Mouse (Mus musculus): ENCODE measurements around the gene Peli2. TPM values are rescaled to one million over a fixed set of nuclear protein-coding genes. Genes with fewer than 3 reads are reported as not detected.

Gene Peli2
- polyA plus RNA-seq, 1 experiment from 2014 or later, result 6.3 TPM

- under 1% methylated on average over 32 of the region's 32 CpGs for WGBS
- H3K4me1 ChIP-seq (ENCODE audit: control insufficient read depth, insufficient read depth, low read length), result peaks cover 30% of the 10 kb centered on the region
- peak overlapping the region; percentile 78 for H3K9ac ChIP-seq (ENCODE audit: low read length)
- H3K27me3 ChIP-seq (ENCODE audit: control insufficient read depth, insufficient read depth, low read length), result peaks cover under 1% of the 10 kb centered on the region; the same call in 1 of the 2 replicates
- peak; percentile 12; the same call in 1 of the 2 replicates for ATAC-seq (ENCODE audit: insufficient read depth, low FRiP score)
- peak overlapping the region; percentile 85 for H3K27ac ChIP-seq (ENCODE audit: low read length)
- peak overlapping the region; percentile 84 for H3K4me3 ChIP-seq (replicated peaks; ENCODE audit: low read length)
- peak overlapping the region; percentile 73 for H3K4me2 ChIP-seq (ENCODE audit: low read depth, low read length)
- no peaks in the 10 kb centered on the region for H3K36me3 ChIP-seq (ENCODE audit: control insufficient read depth, insufficient read depth, low read length)
- no peaks in the 10 kb centered on the region for H3K9me3 ChIP-seq (replicated peaks; ENCODE audit: control insufficient read depth, low read length)
Observed at GRCm38 (mm10) chr14:48121529-48122517, 1.2 kb downstream of the Peli2 start.

GRCm38 (mm10) chr14:48124011-48124410, 3.4 kb downstream of the Peli2 start:
- Histone ChIP-seq H3K27ac (ENCODE audit: low read length) (no peak overlapping the region), H3K9ac (ENCODE audit: low read length) (no peak overlapping the region), H3K4me1 (ENCODE audit: control insufficient read depth, insufficient read depth, low read length) (peaks cover 26% of the 10 kb centered on the region), H3K9me3 (replicated peaks; ENCODE audit: control insufficient read depth, low read length) (no peaks in the 10 kb centered on the region), H3K4me3 (replicated peaks; ENCODE audit: low read length) (no peak overlapping the region), H3K4me2 (ENCODE audit: low read depth, low read length) (no peak overlapping the region), H3K27me3 (ENCODE audit: control insufficient read depth, insufficient read depth, low read length) (no peaks in the 10 kb centered on the region), H3K36me3 (ENCODE audit: control insufficient read depth, insufficient read depth, low read length) (no peaks in the 10 kb centered on the region)
- 70% methylated on average over 5 of the region's 5 CpGs for WGBS
- no peak for ATAC-seq (ENCODE audit: insufficient read depth, low FRiP score)

DNA sequence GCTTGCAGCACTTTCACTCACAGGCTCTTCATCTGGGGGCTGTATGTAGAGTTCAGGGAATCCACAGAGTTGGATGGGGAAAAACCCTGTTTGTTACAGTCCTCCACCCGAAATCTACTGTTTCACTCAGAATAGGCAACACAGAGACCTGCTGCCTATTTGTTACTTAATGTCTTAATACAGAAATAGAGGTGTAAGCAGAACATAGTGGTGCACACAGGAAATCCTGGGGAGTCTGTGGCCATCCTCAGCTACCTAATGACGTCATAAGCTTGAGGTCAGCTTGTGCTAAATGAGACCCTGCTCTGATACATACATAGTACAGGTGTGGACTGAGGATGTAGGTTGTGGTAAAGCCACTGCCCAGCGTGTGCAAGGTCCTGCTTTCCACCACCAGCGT, 4.2 kb downstream of the Peli2 start:
- no peaks in the 10 kb centered on the region for H3K36me3 ChIP-seq (ENCODE audit: control insufficient read depth, insufficient read depth, low read length)
- peaks cover 24% of the 10 kb centered on the region for H3K4me1 ChIP-seq (ENCODE audit: control insufficient read depth, insufficient read depth, low read length)
- WGBS, result 54% methylated on average over 4 of the region's 4 CpGs
- ATAC-seq (ENCODE audit: insufficient read depth, low FRiP score), result no peak
- no peak overlapping the region for H3K4me2 ChIP-seq (ENCODE audit: low read depth, low read length)
- no peak overlapping the region for H3K4me3 ChIP-seq (replicated peaks; ENCODE audit: low read length)
- H3K9me3 ChIP-seq (replicated peaks; ENCODE audit: control insufficient read depth, low read length), result no peaks in the 10 kb centered on the region
- no peak overlapping the region for H3K9ac ChIP-seq (ENCODE audit: low read length)
- no peaks in the 10 kb centered on the region for H3K27me3 ChIP-seq (ENCODE audit: control insufficient read depth, insufficient read depth, low read length)
- H3K27ac ChIP-seq (ENCODE audit: low read length), result no peak overlapping the region

DNA sequence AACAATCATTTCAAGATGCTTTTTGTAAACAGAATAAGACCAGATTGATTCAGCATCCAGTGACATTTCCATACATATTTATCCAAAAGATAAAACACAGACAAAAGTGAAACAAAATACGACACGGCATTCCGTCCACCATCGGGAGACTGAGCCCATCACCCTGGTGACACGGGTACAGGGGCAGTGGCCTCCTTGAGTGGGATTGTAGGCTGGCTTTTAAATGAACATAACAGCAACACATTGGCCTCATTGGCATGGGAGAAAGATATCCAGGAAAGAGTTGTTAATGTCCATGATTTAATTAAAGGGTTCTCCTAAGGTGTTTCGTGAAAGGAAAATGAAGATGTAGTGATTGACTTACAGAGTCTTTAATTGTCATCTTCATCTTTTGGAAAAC, 5.3 kb downstream of the Peli2 start:
- Histone ChIP-seq H3K9ac (ENCODE audit: low read length) (no peak overlapping the region), H3K4me3 (replicated peaks; ENCODE audit: low read length) (no peak overlapping the region), H3K9me3 (replicated peaks; ENCODE audit: control insufficient read depth, low read length) (no peaks in the 10 kb centered on the region), H3K27me3 (ENCODE audit: control insufficient read depth, insufficient read depth, low read length) (no peaks in the 10 kb centered on the region), H3K36me3 (ENCODE audit: control insufficient read depth, insufficient read depth, low read length) (no peaks in the 10 kb centered on the region), H3K4me2 (ENCODE audit: low read depth, low read length) (no peak overlapping the region), H3K4me1 (ENCODE audit: control insufficient read depth, insufficient read depth, low read length) (peaks cover 25% of the 10 kb centered on the region), H3K27ac (ENCODE audit: low read length) (no peak overlapping the region)
- WGBS, result 84% methylated on average over 6 of the region's 6 CpGs
- no peak for ATAC-seq (ENCODE audit: insufficient read depth, low FRiP score)

DNA sequence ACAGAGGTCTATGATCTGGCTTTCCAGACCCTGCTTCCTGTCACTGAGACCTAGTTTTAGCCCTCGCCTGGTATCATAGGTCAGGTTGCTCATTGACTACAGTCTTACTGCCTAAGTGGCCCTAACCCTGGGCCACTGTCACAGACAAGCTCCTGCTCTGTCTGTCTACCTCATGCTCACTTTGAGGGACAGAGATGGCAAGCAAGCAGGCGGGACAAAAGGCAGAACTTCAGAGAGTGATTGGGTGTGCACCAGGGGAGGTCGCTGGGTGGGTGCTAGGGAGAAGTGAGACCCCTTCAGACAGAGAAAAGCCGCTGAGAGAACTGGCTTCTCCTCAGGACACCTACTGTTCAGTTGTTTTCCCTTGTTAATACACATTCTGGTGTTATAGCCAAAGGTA, 6.3 kb downstream of the Peli2 start:
- no peak for ATAC-seq (ENCODE audit: insufficient read depth, low FRiP score)
- peaks cover 34% of the 10 kb centered on the region for H3K4me1 ChIP-seq (ENCODE audit: control insufficient read depth, insufficient read depth, low read length)
- no peaks in the 10 kb centered on the region for H3K27me3 ChIP-seq (ENCODE audit: control insufficient read depth, insufficient read depth, low read length)
- 81% methylated on average over 4 of the region's 4 CpGs for WGBS
- H3K9ac ChIP-seq (ENCODE audit: low read length), result no peak overlapping the region
- no peak overlapping the region for H3K27ac ChIP-seq (ENCODE audit: low read length)
- no peaks in the 10 kb centered on the region for H3K9me3 ChIP-seq (replicated peaks; ENCODE audit: control insufficient read depth, low read length)
- H3K4me2 ChIP-seq (ENCODE audit: low read depth, low read length), result no peak overlapping the region
- H3K36me3 ChIP-seq (ENCODE audit: control insufficient read depth, insufficient read depth, low read length), result no peaks in the 10 kb centered on the region
- H3K4me3 ChIP-seq (replicated peaks; ENCODE audit: low read length), result no peak overlapping the region

DNA sequence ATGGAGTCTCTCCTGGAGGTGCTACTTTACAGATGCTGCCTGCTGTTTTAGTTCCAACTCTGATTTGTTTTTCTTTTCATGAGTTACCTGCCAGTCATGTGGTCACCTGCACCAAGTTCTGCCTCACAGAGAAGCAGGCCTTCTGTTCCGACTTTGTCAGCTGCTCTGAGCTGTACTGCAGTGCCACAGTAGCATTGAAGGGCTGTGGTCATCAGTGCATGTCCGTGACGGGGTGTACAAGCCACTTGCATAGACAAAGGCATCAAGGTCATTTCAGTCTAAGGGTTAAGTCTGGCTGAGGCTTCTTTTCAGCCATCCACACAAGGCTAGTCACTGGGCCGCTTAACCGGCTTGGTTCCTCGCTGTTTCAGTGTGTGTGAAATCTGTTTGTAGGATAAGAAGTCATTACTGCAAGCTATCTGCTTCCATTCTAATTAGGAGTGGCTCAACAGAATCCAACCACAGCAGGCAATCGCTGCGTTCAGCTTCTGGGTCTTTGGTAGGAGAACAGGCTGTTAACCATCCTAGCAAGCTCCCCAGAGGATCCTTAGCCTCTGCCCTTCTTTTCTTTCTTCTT, 7.1 kb downstream of the Peli2 start:
- Histone ChIP-seq H3K27me3 (ENCODE audit: control insufficient read depth, insufficient read depth, low read length) (no peaks in the 10 kb centered on the region), H3K9ac (ENCODE audit: low read length) (no peak overlapping the region), H3K4me2 (ENCODE audit: low read depth, low read length) (no peak overlapping the region), H3K9me3 (replicated peaks; ENCODE audit: control insufficient read depth, low read length) (no peaks in the 10 kb centered on the region), H3K27ac (ENCODE audit: low read length) (no peak overlapping the region), H3K36me3 (ENCODE audit: control insufficient read depth, insufficient read depth, low read length) (no peaks in the 10 kb centered on the region), H3K4me3 (replicated peaks; ENCODE audit: low read length) (no peak overlapping the region), H3K4me1 (ENCODE audit: control insufficient read depth, insufficient read depth, low read length) (peaks cover 39% of the 10 kb centered on the region)
- ATAC-seq (ENCODE audit: insufficient read depth, low FRiP score), result no peak
- WGBS, result 85% methylated on average over 8 of the region's 8 CpGs

GRCm38 (mm10) chr14:48128701-48129100, 8.1 kb downstream of the Peli2 start:
- 92% methylated on average over 5 of the region's 5 CpGs for WGBS
- ATAC-seq (ENCODE audit: insufficient read depth, low FRiP score), result no peak

GRCm38 (mm10) chr14:48130021-48130420, 9.4 kb downstream of the Peli2 start:
- no peak for ATAC-seq (ENCODE audit: insufficient read depth, low FRiP score)
- no peaks in the 10 kb centered on the region for H3K9me3 ChIP-seq (replicated peaks; ENCODE audit: control insufficient read depth, low read length)
- WGBS, result 74% methylated on average over 6 of the region's 6 CpGs
- no peak overlapping the region for H3K9ac ChIP-seq (ENCODE audit: low read length)
- H3K4me3 ChIP-seq (replicated peaks; ENCODE audit: low read length), result no peak overlapping the region
- peaks cover 43% of the 10 kb centered on the region for H3K4me1 ChIP-seq (ENCODE audit: control insufficient read depth, insufficient read depth, low read length)
- no peaks in the 10 kb centered on the region for H3K27me3 ChIP-seq (ENCODE audit: control insufficient read depth, insufficient read depth, low read length)
- H3K4me2 ChIP-seq (ENCODE audit: low read depth, low read length), result no peak overlapping the region
- H3K27ac ChIP-seq (ENCODE audit: low read length), result peak overlapping the region; percentile 20; the same call in 1 of the 2 replicates
- no peaks in the 10 kb centered on the region for H3K36me3 ChIP-seq (ENCODE audit: control insufficient read depth, insufficient read depth, low read length)

More at GRCm38 (mm10) chr14:48128701-48129100, 8.1 kb downstream of the Peli2 start:
- Histone ChIP-seq H3K27ac (ENCODE audit: low read length) (no peak overlapping the region), H3K27me3 (ENCODE audit: control insufficient read depth, insufficient read depth, low read length) (no peaks in the 10 kb centered on the region), H3K9me3 (replicated peaks; ENCODE audit: control insufficient read depth, low read length) (no peaks in the 10 kb centered on the region), H3K36me3 (ENCODE audit: control insufficient read depth, insufficient read depth, low read length) (no peaks in the 10 kb centered on the region), H3K9ac (ENCODE audit: low read length) (no peak overlapping the region), H3K4me1 (ENCODE audit: control insufficient read depth, insufficient read depth, low read length) (peaks cover 44% of the 10 kb centered on the region), H3K4me2 (ENCODE audit: low read depth, low read length) (no peak overlapping the region), H3K4me3 (replicated peaks; ENCODE audit: low read length) (no peak overlapping the region)
